Mouse (Mus musculus) myocyte (in vitro differentiated cells): ENCODE measurements around the gene Mvp.

Source experiments
- CEBPB ChIP-seq: IDR thresholded peaks from 2 replicates; pipeline ENCODE4 v1.6.1; 2011; ENCODE audit warnings: mild to moderate bottlenecking, moderate library complexity; ENCODE audit not compliant: poor library complexity, insufficient read depth, severe bottlenecking
- E2F4 ChIP-seq: IDR thresholded peaks from one replicate; pipeline ENCODE4 v1.6.1; 2011; ENCODE audit warnings: mild to moderate bottlenecking, control low read depth, moderate library complexity; ENCODE audit not compliant: insufficient read depth
- MAX ChIP-seq: IDR thresholded peaks from one replicate; pipeline ENCODE4 v1.6.1; 2011; ENCODE audit warnings: low read depth, mild to moderate bottlenecking, control low read depth
- MYOD1 ChIP-seq, 3 experiments: IDR thresholded peaks; one replicate each; pipeline ENCODE4 v1.6.1; 2011; ENCODE audit warnings: control low read depth in 2 of 3, low read depth in 2 of 3, mild to moderate bottlenecking in 2 of 3, moderate library complexity in 1 of 3; ENCODE audit not compliant: insufficient read length in 2 of 3, control insufficient read depth in 1 of 3
- MYOG ChIP-seq, 3 experiments: IDR thresholded peaks; one replicate each; pipeline ENCODE4 v1.6.1; 2011; ENCODE audit warnings: control low read depth in 2 of 3, low read depth in 2 of 3, mild to moderate bottlenecking in 2 of 3; ENCODE audit not compliant: insufficient read length in 2 of 3, control insufficient read depth in 1 of 3, insufficient read depth in 1 of 3
- POLR2A ChIP-seq: IDR thresholded peaks from one replicate; pipeline ENCODE4 v1.6.1; 2011; ENCODE audit warnings: low read depth, mild to moderate bottlenecking, control low read depth, moderate library complexity; ENCODE audit not compliant: insufficient read length
- SRF ChIP-seq: IDR thresholded peaks from one replicate; pipeline ENCODE4 v1.6.1; 2011; ENCODE audit warnings: low read depth; ENCODE audit not compliant: control insufficient read depth, insufficient read length
- TCF12 ChIP-seq: IDR thresholded peaks from one replicate; pipeline ENCODE4 v1.6.1; 2011; ENCODE audit warnings: mild to moderate bottlenecking, control low read depth; ENCODE audit not compliant: poor library complexity, insufficient read depth, severe bottlenecking

DNA sequence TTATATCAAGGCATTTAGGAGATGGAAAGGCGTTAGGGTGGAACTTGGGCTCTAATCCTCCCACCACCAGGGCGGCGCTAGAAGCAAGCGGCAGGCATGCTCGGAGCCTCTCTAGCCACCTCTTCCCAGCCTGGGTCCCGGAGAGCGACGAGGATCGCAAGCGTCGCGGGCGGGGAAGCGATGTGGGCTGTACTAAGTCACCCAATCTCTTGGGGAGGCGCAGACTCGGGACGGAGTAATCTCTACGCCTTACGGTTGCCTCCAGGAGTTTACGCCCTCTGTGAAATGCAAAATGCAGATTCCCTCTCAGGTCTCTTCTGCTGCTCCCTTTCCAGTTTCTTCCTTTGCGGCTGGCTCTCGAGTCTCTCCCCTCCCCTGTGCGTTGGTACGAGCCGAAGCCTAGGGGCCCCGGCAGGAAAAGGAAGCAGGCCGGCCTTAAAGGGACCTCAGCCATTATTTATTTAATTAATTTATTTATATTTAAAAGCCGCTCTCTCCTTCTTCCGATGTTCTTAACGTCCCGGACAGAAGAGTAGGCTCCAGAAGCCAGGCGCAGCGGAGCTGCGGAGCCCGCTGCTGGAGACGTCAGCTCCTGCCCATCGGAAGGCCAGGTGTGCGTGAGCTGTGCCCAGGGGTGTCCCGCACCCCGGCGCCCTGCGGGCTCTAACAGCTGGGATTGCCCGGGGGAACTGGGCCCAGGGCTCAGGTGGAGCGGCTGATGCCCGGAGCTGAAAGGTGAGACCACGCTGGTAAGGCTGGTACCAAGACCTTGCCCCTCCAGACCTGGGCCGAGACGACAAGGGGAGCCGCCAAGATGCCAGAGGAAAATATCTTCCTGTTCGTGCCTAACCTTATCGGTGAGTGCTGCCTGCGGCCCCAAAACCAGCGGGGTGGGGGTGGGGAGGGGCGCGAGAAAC lies 38.2 kb downstream of the Mvp start, which contains the start of gene Cdiptos:
- peak; percentile 52 for TF ChIP-seq MAX
- peak in 2 of 3 experiments; percentile 14 to 59 for TF ChIP-seq MYOG (IDR thresholded peaks at IDR 0.05; ENCODE audit: control insufficient read depth in 1 of 3, insufficient read depth in 1 of 3, insufficient read length in 2 of 3, low read depth in 2 of 3)
- TF ChIP-seq POLR2A = peak; percentile 9
- TF ChIP-seq E2F4 = no peak
- peak in 1 of 3 experiments; percentile 29 for TF ChIP-seq MYOD1 (IDR thresholded peaks at IDR 0.05; ENCODE audit: control insufficient read depth in 1 of 3, insufficient read length in 2 of 3, low read depth in 2 of 3)
- no peak for TF ChIP-seq SRF
- TF ChIP-seq TCF12 = no peak
- no peak for TF ChIP-seq CEBPB
